Mouse (Mus musculus): ENCODE measurements around the gene Kmt2e.

GRCm38 (mm10) chr5:23403161-23403560 is 31.1 kb upstream of the Kmt2e start:
- TF ChIP-seq GATA1 (IDR thresholded peaks at IDR 0.05; ENCODE audit: borderline replicate concordance, low read length): no peak
- TF ChIP-seq CTCF (IDR thresholded peaks at IDR 0.05; ENCODE audit: low read depth, low read length): no peak
- TF ChIP-seq TAL1 (conservative IDR thresholded peaks at IDR 0.05; ENCODE audit: low read depth, low read length): no peak
- no peak for TF ChIP-seq GATA2 (IDR thresholded peaks at IDR 0.05; ENCODE audit: borderline replicate concordance, low read depth, low read length)
